ENCODE assay signal across 7 mouse cellular contexts in genomic region chr8:84975434-84975833, GRCm38 (mm10). TPM values are rescaled to one million over a fixed set of nuclear protein-coding genes. Genes with fewer than 3 reads are reported as not detected.
A peak's percentile ranks its signal among the peaks of the same experiment; 100 is the strongest.
DNase-seq lines count a peak whose midpoint lies in the region; ATAC-seq and TF ChIP-seq lines count a peak whose summit lies in the region.

No protein-coding gene starts in this region.

- no peaks in the 10 kb centered on the region for H3K27me3 ChIP-seq in C2C12 (ENCODE audit: control insufficient read depth, insufficient read depth, insufficient read length)
- peaks cover 35% of the 10 kb centered on the region for H3K27me3 ChIP-seq in embryonic facial prominence, embryonic 10.5 days (replicated peaks; ENCODE audit: low read depth, poor library complexity, severe bottlenecking)
- H3K27me3 ChIP-seq in heart, postnatal 0 days (ENCODE audit: control insufficient read depth, insufficient read depth, low read length): no peaks in the 10 kb centered on the region
- H3K27me3 ChIP-seq in spleen, adult 2 months (ENCODE audit: control insufficient read depth, insufficient read depth, low read length): no peaks in the 10 kb centered on the region

- H3ac ChIP-seq in C2C12 (ENCODE audit: control insufficient read depth, insufficient read length, low read depth): no peak overlapping the region

- TF ChIP-seq CTCF in C2C12 (IDR thresholded peaks at IDR 0.05; ENCODE audit: control insufficient read depth, insufficient read depth, insufficient read length): peak; percentile 60
- TF ChIP-seq CTCF in heart, postnatal 0 days (IDR thresholded peaks at IDR 0.05; ENCODE audit: low read depth): peak; percentile 86
- TF ChIP-seq CTCF in spleen, adult 2 months (IDR thresholded peaks at IDR 0.05; ENCODE audit: extremely low read depth, insufficient read depth, insufficient read length, insufficient replicate concordance): peak; percentile 89; the same call in 1 of the 2 replicates

- no peak for ATAC-seq in heart, postnatal 0 days (ENCODE audit: insufficient read depth, low read depth)

- H3K9me3 ChIP-seq in embryonic facial prominence, embryonic 10.5 days: no peaks in the 10 kb centered on the region
- no peaks in the 10 kb centered on the region for H3K9me3 ChIP-seq in heart, postnatal 0 days (replicated peaks; ENCODE audit: control insufficient read depth, low read length)

- H3K9ac ChIP-seq in heart, postnatal 0 days (replicated peaks; ENCODE audit: low read depth, low read length): no peak overlapping the region

- DNase-seq in MN1 (ENCODE audit: low spot score): peak; percentile 75
- peak; percentile 74 for DNase-seq in embryonic facial prominence, embryonic 10.5 days (ENCODE audit: low spot score)
- DNase-seq in heart, postnatal 0 days (ENCODE audit: low spot score): peak; percentile 72
- peak; percentile 81 to 84 for DNase-seq in kidney, postnatal 4 days
- peak; percentile 83 for DNase-seq in lung, postnatal 25 days (ENCODE audit: low spot score)
- DNase-seq in spleen, adult 2 months (ENCODE audit: low read depth in 1 of 2, low spot score in 2 of 2): peak in 1 of 2 experiments; percentile 74

- TF ChIP-seq EP300 in heart, postnatal 0 days (IDR thresholded peaks at IDR 0.05; ENCODE audit: low read depth): 0 out of 2 replicates have a peak, but pooled peaks have one; percentile 18

- peak overlapping the region; percentile 92; the same call in 1 of the 2 replicates for H3K4me2 ChIP-seq in heart, postnatal 0 days (ENCODE audit: low read depth, low read length)

- peaks cover 49% of the 10 kb centered on the region for H3K79me2 ChIP-seq in C2C12 (ENCODE audit: control insufficient read depth, insufficient read depth)

- no peak overlapping the region for H3K4me3 ChIP-seq in C2C12 (ENCODE audit: insufficient read depth, poor library complexity, severe bottlenecking)
- peak overlapping the region; percentile 73 for H3K4me3 ChIP-seq in embryonic facial prominence, embryonic 10.5 days
- no peak overlapping the region; the same call in 1 of the 2 replicates for H3K4me3 ChIP-seq in heart, postnatal 0 days (ENCODE audit: low read depth, low read length)
- H3K4me3 ChIP-seq in spleen, adult 2 months (ENCODE audit: extremely low read depth, insufficient read depth, insufficient read length): no peak overlapping the region

- no peak for TF ChIP-seq POLR2A in spleen, adult 2 months (IDR thresholded peaks at IDR 0.05; ENCODE audit: low read depth, low read length)

- 25% methylated on average over 7 of the region's 7 CpGs for WGBS in embryonic facial prominence, embryonic 10.5 days
- 40% methylated on average over 7 of the region's 7 CpGs for WGBS in heart, postnatal 0 days
- WGBS in spleen, adult 2 months: 37% methylated on average over 7 of the region's 7 CpGs

- peaks cover 30% of the 10 kb centered on the region for H3K36me3 ChIP-seq in C2C12 (ENCODE audit: control insufficient read depth, insufficient read depth)
- H3K36me3 ChIP-seq in embryonic facial prominence, embryonic 10.5 days (replicated peaks): peaks cover 49% of the 10 kb centered on the region
- peaks cover 30% of the 10 kb centered on the region for H3K36me3 ChIP-seq in heart, postnatal 0 days (replicated peaks; ENCODE audit: control insufficient read depth, insufficient read depth, low read length)
- H3K36me3 ChIP-seq in spleen, adult 2 months (ENCODE audit: control insufficient read depth, insufficient read depth, low read length): no peaks in the 10 kb centered on the region

- peaks cover 23% of the 10 kb centered on the region for H3K79me3 ChIP-seq in C2C12 (ENCODE audit: low read depth)

- H3K27ac ChIP-seq in embryonic facial prominence, embryonic 10.5 days (replicated peaks): no peak overlapping the region
- 0 out of 2 replicates have a peak overlapping the region, but pooled peaks have one; percentile 92 for H3K27ac ChIP-seq in heart, postnatal 0 days (ENCODE audit: low read depth)
- H3K27ac ChIP-seq in spleen, adult 2 months (ENCODE audit: insufficient read depth, low read length): peak overlapping the region; percentile 87

- H3K4me1 ChIP-seq in embryonic facial prominence, embryonic 10.5 days: peaks cover 71% of the 10 kb centered on the region
- peaks cover 24% of the 10 kb centered on the region for H3K4me1 ChIP-seq in heart, postnatal 0 days (ENCODE audit: control insufficient read depth, insufficient read depth)
- H3K4me1 ChIP-seq in spleen, adult 2 months (ENCODE audit: control insufficient read depth, insufficient read depth, insufficient read length): peaks cover 5% of the 10 kb centered on the region; the same call in 1 of the 2 replicates

TF ChIP-seq in C2C12, 6 proteins besides CTCF, POLR2A, EP300 and RAD21:
- TF ChIP-seq USF1 (IDR thresholded peaks at IDR 0.05; ENCODE audit: low read depth) (no peak), MYOG (IDR thresholded peaks at IDR 0.05; ENCODE audit: control insufficient read depth, extremely low read depth, insufficient read length) (no peak), CEBPB (IDR thresholded peaks at IDR 0.05; ENCODE audit: low read depth) (no peak)

RNA-seq across cellular contexts. Expression of gene Junb, which starts 3.1 kb away (rescaled TPM):
- 158 TPM for polyA plus RNA-seq in C2C12 (2012; fragmentation: generic; extraction: Trizol)
- 6.6 and 6.7 TPM in 2 replicates for polyA plus RNA-seq in embryonic facial prominence, embryonic 10.5 days (2016; fragmentation: Nextera tagmentation; extraction: Ambion mirVana)
- total RNA-seq in heart, postnatal 0 days (2014; rRNA removed; ENCODE audit: low replicate concordance): 28.9 and 39.6 TPM in 2 replicates
- polyA plus RNA-seq in heart, postnatal 0 days (2015; fragmentation: Nextera tagmentation; extraction: Ambion mirVana): 10.3 and 13.0 TPM in 2 replicates
- polyA plus RNA-seq in spleen, adult 2 months (2012; rRNA removed): 89.2 and 154 TPM in 2 replicates

RNA-seq across cellular contexts. Expression of gene Rnaseh2a, which starts 5.9 kb away (rescaled TPM):
- 145 TPM for polyA plus RNA-seq in C2C12 (2012; fragmentation: generic; extraction: Trizol)
- polyA plus RNA-seq in embryonic facial prominence, embryonic 10.5 days (2016; fragmentation: Nextera tagmentation; extraction: Ambion mirVana): 147 and 148 TPM in 2 replicates
- 57.9 and 76.4 TPM in 2 replicates for total RNA-seq in heart, postnatal 0 days (2014; rRNA removed; ENCODE audit: low replicate concordance)
- polyA plus RNA-seq in heart, postnatal 0 days (2015; fragmentation: Nextera tagmentation; extraction: Ambion mirVana): 52.6 and 57.3 TPM in 2 replicates
- 34.2 and 35.6 TPM in 2 replicates for polyA plus RNA-seq in spleen, adult 2 months (2012; rRNA removed)

RNA-seq across cellular contexts. Expression of gene Prdx2, which starts 6.0 kb away (rescaled TPM):
- polyA plus RNA-seq in C2C12 (2012; fragmentation: generic; extraction: Trizol): 609 TPM
- polyA plus RNA-seq in embryonic facial prominence, embryonic 10.5 days (2016; fragmentation: Nextera tagmentation; extraction: Ambion mirVana): 1,193 and 1,272 TPM in 2 replicates
- 647 and 809 TPM in 2 replicates for total RNA-seq in heart, postnatal 0 days (2014; rRNA removed; ENCODE audit: low replicate concordance)
- polyA plus RNA-seq in heart, postnatal 0 days (2015; fragmentation: Nextera tagmentation; extraction: Ambion mirVana): 758 and 782 TPM in 2 replicates
- polyA plus RNA-seq in spleen, adult 2 months (2012; rRNA removed): 149 and 164 TPM in 2 replicates

RNA-seq across cellular contexts. Expression of gene Gm49661, which starts 6.2 kb away (rescaled TPM):
- not detected for polyA plus RNA-seq in C2C12 (2012; fragmentation: generic; extraction: Trizol)
- polyA plus RNA-seq in embryonic facial prominence, embryonic 10.5 days (2016; fragmentation: Nextera tagmentation; extraction: Ambion mirVana): not detected in 2 replicates
- not detected in 2 replicates for total RNA-seq in heart, postnatal 0 days (2014; rRNA removed; ENCODE audit: low replicate concordance)
- polyA plus RNA-seq in heart, postnatal 0 days (2015; fragmentation: Nextera tagmentation; extraction: Ambion mirVana): not detected in 2 replicates
- not detected in 2 replicates for polyA plus RNA-seq in spleen, adult 2 months (2012; rRNA removed)

RNA-seq across cellular contexts. Expression of gene Hook2, which starts 15.0 kb away (rescaled TPM):
- 7.0 TPM for polyA plus RNA-seq in C2C12 (2012; fragmentation: generic; extraction: Trizol)
- polyA plus RNA-seq in embryonic facial prominence, embryonic 10.5 days (2016; fragmentation: Nextera tagmentation; extraction: Ambion mirVana): 19.5 and 20.0 TPM in 2 replicates
- 1.9 and 4.8 TPM in 2 replicates for total RNA-seq in heart, postnatal 0 days (2014; rRNA removed; ENCODE audit: low replicate concordance)
- polyA plus RNA-seq in heart, postnatal 0 days (2015; fragmentation: Nextera tagmentation; extraction: Ambion mirVana): 3.5 and 4.7 TPM in 2 replicates
- 3.6 and 3.9 TPM in 2 replicates for polyA plus RNA-seq in spleen, adult 2 months (2012; rRNA removed)
